Mouse (Mus musculus): ENCODE measurements around the gene Psme1.

DNA sequence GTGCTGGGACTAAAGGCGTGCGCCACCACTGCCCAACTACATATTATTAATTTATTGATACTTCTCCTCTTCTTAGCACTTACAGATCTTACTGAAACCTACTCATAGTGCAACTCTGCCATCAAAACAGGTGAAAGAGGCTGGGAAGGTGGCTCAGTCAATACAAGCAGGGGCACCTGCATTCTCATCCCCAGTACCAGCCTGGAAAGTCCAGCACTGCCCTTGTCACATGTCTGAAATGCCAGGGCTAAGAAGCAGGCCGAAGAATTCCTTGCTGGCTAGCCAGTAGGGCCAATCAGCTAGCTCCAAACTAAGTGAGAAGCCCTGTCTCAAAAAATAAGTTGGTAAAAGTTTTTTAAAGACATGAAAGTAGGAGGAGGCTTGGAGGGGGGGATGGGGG, 20.3 kb upstream of the Psme1 start:
- no peak for TF ChIP-seq CTCF (IDR thresholded peaks at IDR 0.05; ENCODE audit: low read depth, low read length)
- no peak for TF ChIP-seq POLR2A (IDR thresholded peaks at IDR 0.05; ENCODE audit: borderline replicate concordance, low read depth, low read length)

Measured in bone marrow macrophage, adult 2 months (primary cell).